Mouse (Mus musculus): ENCODE data around the gene Inip. TPM values are rescaled to one million over a fixed set of nuclear protein-coding genes. Genes with fewer than 3 reads are reported as not detected.

Inip gene
- polyA plus RNA-seq, 1 experiment = 7.6 TPM

Other genes starting within 250 kb of the Inip start
- 30.5 and 45.7 TPM in 2 replicates for gene Hsdl2, start 220.0 kb downstream of the Inip start, polyA plus RNA-seq (2012; rRNA removed)
- 8.4 and 10.8 TPM in 2 replicates for gene E130308A19Rik, start 175.4 kb downstream of the Inip start, polyA plus RNA-seq (2012; rRNA removed)
- gene Snx30, start 4.3 kb upstream of the Inip start, polyA plus RNA-seq (2012; rRNA removed) = 6.2 and 7.0 TPM in 2 replicates
- gene Slc46a2, start 113.5 kb upstream of the Inip start, polyA plus RNA-seq (2012; rRNA removed) = 10.6 and 15.8 TPM in 2 replicates
- gene Mup4, start 159.1 kb upstream of the Inip start, polyA plus RNA-seq (2012; rRNA removed) = 0.23 and 0.69 TPM in 2 replicates
- gene Mup6, start 162.7 kb upstream of the Inip start, polyA plus RNA-seq (2012; rRNA removed) = 2.3 and 2.4 TPM in 2 replicates